Mouse (Mus musculus) olfactory bulb, adult 2 months (tissue): ENCODE data around the gene Clrn1.

ENCODE experiments used
- CTCF ChIP-seq: fragments of 200-500 bp; IDR thresholded peaks from 2 replicates; pipeline ENCODE4 v1.5.1; 2012; ENCODE audit warnings: low read depth, mild to moderate bottlenecking, low read length, moderate library complexity; ENCODE audit not compliant: insufficient read depth
- POLR2A ChIP-seq: fragments of 200-500 bp; IDR thresholded peaks from 2 replicates; pipeline ENCODE4 v1.6.1; 2012; ENCODE audit warnings: mild to moderate bottlenecking, low read depth, low read length, moderate library complexity; ENCODE audit not compliant: insufficient read depth

GRCm38 (mm10) chr3:58810353-58810752 is 74.8 kb downstream of the Clrn1 start:
- no peak for TF ChIP-seq POLR2A
- TF ChIP-seq CTCF: no peak
